Mouse (Mus musculus) ES-CJ7 (cell line): ENCODE measurements around the gene Adarb1.

Source experiments
- DNase-seq: peaks from one replicate; pipeline ENCODE4 v3.0.0; 2011; ENCODE audit warnings: low read depth, low spot score

The Adarb1 gene

GRCm38 (mm10) chr10:77266281-77266680 lies 151.8 kb downstream of the Adarb1 start:
- peak; percentile 40 for DNase-seq

GRCm38 (mm10) chr10:77260166-77260875 lies 157.7 kb downstream of the Adarb1 start:
- DNase-seq, result no peak

- DNase-seq, result peak; percentile 99
Measured at GRCm38 (mm10) chr10:77258704-77259621, 159.1 kb downstream of the Adarb1 start, which contains the start of gene Pofut2. TSS of gene Pofut2 (plus strand) at chr10:77259218.

- no peak for DNase-seq
Measured at GRCm38 (mm10) chr10:77258041-77258590, 160.0 kb downstream of the Adarb1 start.

GRCm38 (mm10) chr10:77255676-77256075 lies 162.4 kb downstream of the Adarb1 start:
- no peak for DNase-seq

- no peak for DNase-seq
Measured at GRCm38 (mm10) chr10:77255231-77255630, 162.8 kb downstream of the Adarb1 start.

- DNase-seq, result peak; percentile 90
Measured at GRCm38 (mm10) chr10:77252790-77253189, 165.3 kb downstream of the Adarb1 start.

GRCm38 (mm10) chr10:77251784-77252539 lies 166.1 kb downstream of the Adarb1 start:
- no peak for DNase-seq

GRCm38 (mm10) chr10:77251223-77251783 lies 166.8 kb downstream of the Adarb1 start:
- no peak for DNase-seq

GRCm38 (mm10) chr10:77247707-77248106 lies 170.4 kb downstream of the Adarb1 start:
- DNase-seq, result no peak

- DNase-seq, result no peak
Measured at GRCm38 (mm10) chr10:77247048-77247447, 171.0 kb downstream of the Adarb1 start.

GRCm38 (mm10) chr10:77244777-77245176 lies 173.3 kb downstream of the Adarb1 start:
- DNase-seq, result no peak

- no peak for DNase-seq
Measured at GRCm38 (mm10) chr10:77243572-77244161, 174.4 kb downstream of the Adarb1 start.

GRCm38 (mm10) chr10:77242871-77243270 lies 175.2 kb downstream of the Adarb1 start:
- DNase-seq, result no peak

- no peak for DNase-seq
Measured at GRCm38 (mm10) chr10:77242396-77242795, 175.7 kb downstream of the Adarb1 start.

GRCm38 (mm10) chr10:77240764-77241163 lies 177.3 kb downstream of the Adarb1 start:
- no peak for DNase-seq
